Mouse (Mus musculus): ENCODE measurements around the gene Cnnm3. TPM values are rescaled to one million over a fixed set of nuclear protein-coding genes. Genes with fewer than 3 reads are reported as not detected.
"Not testable (repeated sequence)": the region's sequence is repeated elsewhere in the genome, so short reads cannot be mapped to it uniquely, and the experiment has no call there.

Cnnm3 gene
- polyA plus RNA-seq, 1 experiment: 6.2 TPM

DNA sequence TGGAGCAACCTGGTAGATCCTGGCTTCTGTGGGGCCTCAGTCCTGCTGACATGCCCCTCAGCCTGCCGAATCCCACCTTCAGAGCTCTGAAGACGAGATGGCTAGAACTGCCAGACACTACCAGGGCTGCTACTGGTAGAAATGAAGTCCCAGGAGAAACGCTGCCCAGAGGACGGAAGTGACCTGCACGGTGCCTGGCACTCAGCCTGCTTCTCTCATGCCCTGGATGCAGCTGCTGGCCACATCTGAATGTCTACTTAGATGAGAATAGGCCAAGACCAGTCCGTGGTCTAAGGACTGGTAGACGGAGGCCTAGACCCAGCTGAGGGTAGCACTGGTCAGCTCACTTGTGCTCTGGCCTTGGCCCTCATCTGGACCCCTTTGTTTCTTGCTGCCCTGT, 19.3 kb downstream of the Cnnm3 start:
- Histone ChIP-seq H3K27ac (ENCODE audit: insufficient read depth, low read length) (no peak overlapping the region), H3K4me1 (ENCODE audit: control insufficient read depth, insufficient read depth, low read length) (no peaks in the 10 kb centered on the region), H3K4me3 (ENCODE audit: insufficient read depth, low read length) (no peak overlapping the region)
- TF ChIP-seq POLR2A (IDR thresholded peaks at IDR 0.05; ENCODE audit: low read depth, low read length) (no peak), CTCF (IDR thresholded peaks at IDR 0.05; ENCODE audit: borderline replicate concordance, insufficient read depth, low read length) (no peak)

DNA sequence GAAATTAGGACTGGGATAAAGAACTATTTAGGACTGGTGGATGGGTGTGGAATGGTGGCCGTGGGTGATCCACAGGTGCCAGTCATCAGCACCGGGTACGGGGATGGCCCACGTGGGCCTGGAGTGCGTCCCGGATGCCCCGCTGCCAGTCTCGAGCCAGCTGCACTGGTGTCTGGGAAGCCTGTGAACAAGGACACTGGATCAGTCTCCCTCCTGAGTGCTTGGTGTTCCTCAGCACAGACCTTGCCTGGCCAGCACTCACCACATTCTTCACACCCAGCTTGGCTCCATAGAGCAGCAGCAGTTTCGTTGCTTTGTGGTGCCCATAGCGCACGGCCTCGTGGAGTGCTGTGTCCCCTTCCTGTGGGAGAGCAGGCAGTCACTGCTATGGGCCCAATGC, 19.8 kb downstream of the Cnnm3 start:
- H3K4me3 ChIP-seq (ENCODE audit: insufficient read depth, low read length): no peak overlapping the region
- TF ChIP-seq POLR2A (IDR thresholded peaks at IDR 0.05; ENCODE audit: low read depth, low read length): no peak
- no peak for TF ChIP-seq CTCF (IDR thresholded peaks at IDR 0.05; ENCODE audit: borderline replicate concordance, insufficient read depth, low read length)
- H3K27ac ChIP-seq (ENCODE audit: insufficient read depth, low read length): no peak overlapping the region
- H3K4me1 ChIP-seq (ENCODE audit: control insufficient read depth, insufficient read depth, low read length): no peaks in the 10 kb centered on the region

DNA sequence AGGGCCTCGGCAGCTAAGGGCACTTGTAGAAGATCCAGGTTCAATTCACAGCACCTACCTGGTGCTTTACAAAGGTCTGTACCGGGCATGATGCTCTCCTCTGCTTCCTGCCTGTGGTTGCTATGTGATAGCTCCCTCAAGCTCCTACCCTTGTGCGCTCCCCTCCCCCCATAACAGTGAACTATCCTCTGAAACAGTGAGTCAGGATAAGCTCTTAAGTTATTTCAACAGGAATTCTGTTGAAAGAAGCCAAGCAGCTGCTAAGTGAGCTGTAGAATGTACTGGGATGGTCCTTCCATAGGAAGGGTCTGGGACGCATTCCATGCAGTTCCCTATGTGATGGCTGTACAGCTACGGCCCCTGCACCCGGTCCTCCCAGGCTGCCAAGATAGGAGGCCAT, 21.9 kb downstream of the Cnnm3 start:
- no peaks in the 10 kb centered on the region for H3K4me1 ChIP-seq (ENCODE audit: control insufficient read depth, insufficient read depth, low read length)
- H3K27ac ChIP-seq (ENCODE audit: insufficient read depth, low read length): no peak overlapping the region
- no peak for TF ChIP-seq CTCF (IDR thresholded peaks at IDR 0.05; ENCODE audit: borderline replicate concordance, insufficient read depth, low read length)
- no peak for TF ChIP-seq POLR2A (IDR thresholded peaks at IDR 0.05; ENCODE audit: low read depth, low read length)
- no peak overlapping the region for H3K4me3 ChIP-seq (ENCODE audit: insufficient read depth, low read length)

GRCm38 (mm10) chr1:36534595-36535058, 23.0 kb downstream of the Cnnm3 start:
- Histone ChIP-seq H3K4me3 (ENCODE audit: insufficient read depth, low read length) (no peak overlapping the region), H3K4me1 (ENCODE audit: control insufficient read depth, insufficient read depth, low read length) (no peaks in the 10 kb centered on the region), H3K27ac (ENCODE audit: insufficient read depth, low read length) (no peak overlapping the region)
- TF ChIP-seq CTCF (IDR thresholded peaks at IDR 0.05; ENCODE audit: borderline replicate concordance, insufficient read depth, low read length) (no peak), POLR2A (IDR thresholded peaks at IDR 0.05; ENCODE audit: low read depth, low read length) (no peak)

- Histone ChIP-seq H3K4me3 (ENCODE audit: insufficient read depth, low read length) (no peak overlapping the region), H3K27ac (ENCODE audit: insufficient read depth, low read length) (no peak overlapping the region), H3K4me1 (ENCODE audit: control insufficient read depth, insufficient read depth, low read length) (no peaks in the 10 kb centered on the region)
- no peak for TF ChIP-seq POLR2A (IDR thresholded peaks at IDR 0.05; ENCODE audit: low read depth, low read length)
- no peak for TF ChIP-seq CTCF (IDR thresholded peaks at IDR 0.05; ENCODE audit: borderline replicate concordance, insufficient read depth, low read length)
Measured at GRCm38 (mm10) chr1:36535477-36536396, 24.1 kb downstream of the Cnnm3 start.

GRCm38 (mm10) chr1:36536397-36536728, 24.7 kb downstream of the Cnnm3 start:
- TF ChIP-seq CTCF (IDR thresholded peaks at IDR 0.05; ENCODE audit: borderline replicate concordance, insufficient read depth, low read length): no peak
- no peak for TF ChIP-seq POLR2A (IDR thresholded peaks at IDR 0.05; ENCODE audit: low read depth, low read length)
- H3K27ac ChIP-seq (ENCODE audit: insufficient read depth, low read length): no peak overlapping the region
- H3K4me1 ChIP-seq (ENCODE audit: control insufficient read depth, insufficient read depth, low read length): no peaks in the 10 kb centered on the region
- H3K4me3 ChIP-seq (ENCODE audit: insufficient read depth, low read length): no peak overlapping the region

DNA sequence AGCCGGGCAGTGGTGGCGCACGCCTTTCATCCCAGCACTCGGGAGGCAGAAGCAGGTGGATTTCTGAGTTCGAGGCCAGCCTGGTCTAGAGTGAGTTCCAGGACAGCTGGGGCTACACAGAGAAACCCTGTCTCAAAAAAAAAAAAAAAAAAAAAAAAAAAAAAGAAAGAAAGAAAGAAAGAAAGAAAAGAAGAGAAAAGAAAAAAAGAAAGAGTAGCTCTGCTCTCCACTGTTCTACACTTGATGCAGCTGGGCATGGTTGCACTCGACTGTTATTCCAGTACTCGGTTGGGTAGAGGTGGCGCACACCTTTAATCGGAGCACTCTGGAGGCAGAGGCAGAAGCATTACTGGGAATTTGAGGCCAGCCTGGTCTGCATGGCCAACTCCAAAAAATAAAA, 25.1 kb downstream of the Cnnm3 start, which contains the start of gene Ankrd23:
Gene Ankrd23, minus strand, starts transcription at position 101 of the 400 bp plus-strand sequence.
- not testable (repeated sequence) for H3K4me1 ChIP-seq (ENCODE audit: control insufficient read depth, insufficient read depth, low read length); H3K27ac ChIP-seq (ENCODE audit: insufficient read depth, low read length); H3K4me3 ChIP-seq (ENCODE audit: insufficient read depth, low read length)

GRCm38 (mm10) chr1:36538727-36539126, 27.1 kb downstream of the Cnnm3 start:
- no peaks in the 10 kb centered on the region for H3K4me1 ChIP-seq (ENCODE audit: control insufficient read depth, insufficient read depth, low read length)
- H3K4me3 ChIP-seq (ENCODE audit: insufficient read depth, low read length): no peak overlapping the region
- no peak overlapping the region for H3K27ac ChIP-seq (ENCODE audit: insufficient read depth, low read length)
- TF ChIP-seq CTCF (IDR thresholded peaks at IDR 0.05; ENCODE audit: borderline replicate concordance, insufficient read depth, low read length): no peak
- TF ChIP-seq POLR2A (IDR thresholded peaks at IDR 0.05; ENCODE audit: low read depth, low read length): no peak

GRCm38 (mm10) chr1:36539186-36539585, 27.5 kb downstream of the Cnnm3 start, which contains the start of gene Gm42417:
Gene Gm42417 (minus strand): TSS chr1:36539429.
- Histone ChIP-seq H3K4me1 (ENCODE audit: control insufficient read depth, insufficient read depth, low read length) (no peaks in the 10 kb centered on the region), H3K27ac (ENCODE audit: insufficient read depth, low read length) (no peak within 1 kb of the TSS), H3K4me3 (ENCODE audit: insufficient read depth, low read length) (no peak within 1 kb of the TSS)
- TF ChIP-seq POLR2A (IDR thresholded peaks at IDR 0.05; ENCODE audit: low read depth, low read length) (no peak), CTCF (IDR thresholded peaks at IDR 0.05; ENCODE audit: borderline replicate concordance, insufficient read depth, low read length) (no peak)

DNA sequence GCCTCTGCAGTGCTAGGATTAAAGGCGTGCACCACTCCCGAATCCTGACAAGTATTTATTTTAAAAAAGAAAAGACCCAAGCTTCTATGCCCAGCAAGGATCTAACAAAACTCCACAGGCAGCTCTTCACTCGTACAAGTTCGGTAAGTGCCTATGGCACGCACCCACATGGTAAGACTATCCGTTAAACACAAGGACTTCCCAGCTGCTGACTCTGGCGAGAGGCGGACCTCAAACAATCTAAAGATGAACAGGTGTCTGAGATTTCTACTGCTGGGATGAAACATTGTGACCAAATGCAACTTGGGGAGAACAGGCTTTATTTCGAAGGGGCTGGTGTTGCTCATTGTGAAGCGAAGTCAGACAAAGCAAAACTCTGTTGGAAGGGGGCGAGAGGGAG, 28.5 kb downstream of the Cnnm3 start:
- TF ChIP-seq POLR2A (IDR thresholded peaks at IDR 0.05; ENCODE audit: low read depth, low read length): no peak
- TF ChIP-seq CTCF (IDR thresholded peaks at IDR 0.05; ENCODE audit: borderline replicate concordance, insufficient read depth, low read length): no peak
- H3K4me1 ChIP-seq (ENCODE audit: control insufficient read depth, insufficient read depth, low read length): no peaks in the 10 kb centered on the region
- no peak overlapping the region for H3K4me3 ChIP-seq (ENCODE audit: insufficient read depth, low read length)
- H3K27ac ChIP-seq (ENCODE audit: insufficient read depth, low read length): no peak overlapping the region
